Mouse (Mus musculus) hindbrain, embryonic 11.5 days (tissue): ENCODE data around the gene Dip2b. TPM values are rescaled to one million over a fixed set of nuclear protein-coding genes. Genes with fewer than 3 reads are reported as not detected.

Experiments
- ATAC-seq: fragments of 200-750 bp; cut with Nextera tagmentation; 2 replicates; pipeline ENCODE4 v1.8.0; 2017; ENCODE audit warnings: mild to moderate bottlenecking, moderate TSS enrichment, moderate library complexity; ENCODE audit not compliant: low FRiP score
- DNase-seq: peaks from one replicate; pipeline ENCODE4 v3.0.0-alpha.2; 2015; ENCODE audit warnings: low spot score
- H3K27ac ChIP-seq: fragments of 300-500 bp; sonication (generic); 2 replicates; pipeline ENCODE4 v1.5.1; 2014; ENCODE audit warnings: mild to moderate bottlenecking, low read depth, low read length
- H3K27me3 ChIP-seq: fragments of 300-500 bp; sonication (generic); 2 replicates; pipeline ENCODE4 v1.6.1; 2014; ENCODE audit warnings: mild to moderate bottlenecking, low read length, moderate library complexity, mixed read lengths; ENCODE audit not compliant: control insufficient read depth, insufficient read depth
- H3K36me3 ChIP-seq: fragments of 300-500 bp; sonication (generic); 2 replicates; pipeline ENCODE4 v1.6.1; 2014; ENCODE audit warnings: mild to moderate bottlenecking, low read length, moderate library complexity, mixed read lengths; ENCODE audit not compliant: control insufficient read depth, insufficient read depth
- H3K4me1 ChIP-seq: fragments of 300-500 bp; sonication (generic); replicated peaks from 2 replicates; pipeline ENCODE4 v1.6.1; 2014; ENCODE audit warnings: low read length, mixed read lengths; ENCODE audit not compliant: control insufficient read depth, insufficient read depth
- H3K4me2 ChIP-seq: fragments of 300-500 bp; sonication (generic); replicated peaks from 2 replicates; pipeline ENCODE4 v1.6.1; 2014; ENCODE audit warnings: mild to moderate bottlenecking, low read depth, low read length
- H3K4me3 ChIP-seq: fragments of 300-500 bp; sonication (generic); 2 replicates; pipeline ENCODE4 v1.5.1; 2014; ENCODE audit warnings: low read depth, low read length
- H3K9ac ChIP-seq: fragments of 300-500 bp; sonication (generic); 2 replicates; pipeline ENCODE4 v1.6.1; 2014; ENCODE audit warnings: low read depth, low read length
- H3K9me3 ChIP-seq: fragments of 300-500 bp; sonication (generic); 2 replicates; pipeline ENCODE4 v1.6.1; 2016; ENCODE audit warnings: low read length; ENCODE audit not compliant: control insufficient read depth
- WGBS: fragments of 180-500 bp; shearing (Covaris S2); extraction: QIAGEN DNeasy Blood & Tissue Kit; methylation state at CpG from one replicate; pipeline ENCODE4 v1.1.7; 2014; 5-methylcytosine and 5-hydroxymethylcytosine counted together
- polyA plus RNA-seq: library from polyadenylated mRNA; unstranded; fragments of >200 nt; fragmentation: Nextera tagmentation; extraction: Ambion mirVana; gene quantifications from 2 replicates; pipeline ENCODE4 v1.2.1, GENCODE M21; 2014

Dip2b gene
- polyA plus RNA-seq, 1 experiment from 2014 or later: 29.6 TPM

DNA sequence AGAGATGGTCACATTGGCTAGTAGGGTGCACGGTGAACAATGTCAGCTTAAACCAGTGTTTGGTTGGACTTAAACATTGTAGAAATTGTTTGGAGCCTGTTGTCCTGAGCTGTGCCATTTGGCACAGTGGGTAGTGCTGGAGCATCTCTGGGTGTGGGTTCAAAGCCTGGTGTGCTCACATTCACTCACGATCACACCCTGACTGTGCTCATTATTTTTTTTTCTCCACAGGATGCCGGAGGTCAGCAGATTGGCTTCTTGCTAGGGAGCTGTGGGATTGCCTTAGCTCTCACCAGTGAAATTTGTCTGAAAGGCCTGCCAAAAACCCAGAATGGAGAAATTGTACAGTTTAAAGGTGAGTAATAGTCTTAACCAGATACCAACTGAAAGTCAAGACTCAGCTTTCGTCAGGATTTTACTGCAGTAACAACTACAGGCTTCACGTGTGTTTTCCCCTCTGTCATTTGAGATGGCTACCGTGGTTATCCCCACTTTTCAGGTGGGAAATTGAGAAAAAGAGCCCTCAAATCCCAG is 123.3 kb downstream of the Dip2b start:
- no peak for ATAC-seq
- Histone ChIP-seq H3K4me1 (no peaks in the 10 kb centered on the region), H3K4me2 (no peak overlapping the region), H3K9me3 (no peaks in the 10 kb centered on the region), H3K36me3 (peaks cover 2% of the 10 kb centered on the region), H3K27ac (no peak overlapping the region), H3K27me3 (no peaks in the 10 kb centered on the region), H3K9ac (no peak overlapping the region), H3K4me3 (no peak overlapping the region)
- 82% methylated on average over 6 of the region's 6 CpGs for WGBS
- DNase-seq: no peak

- Histone ChIP-seq H3K4me1 (no peaks in the 10 kb centered on the region), H3K27me3 (no peaks in the 10 kb centered on the region), H3K9me3 (no peaks in the 10 kb centered on the region), H3K4me2 (no peak overlapping the region), H3K27ac (no peak overlapping the region), H3K9ac (no peak overlapping the region), H3K36me3 (peaks cover 2% of the 10 kb centered on the region), H3K4me3 (no peak overlapping the region)
- DNase-seq (no peak), ATAC-seq (no peak)
- 72% methylated on average over 3 of the region's 3 CpGs for WGBS
Observed at GRCm38 (mm10) chr15:100163381-100164051, 125.1 kb downstream of the Dip2b start.

GRCm38 (mm10) chr15:100166464-100166863 is 128.0 kb downstream of the Dip2b start:
- DNase-seq: no peak

GRCm38 (mm10) chr15:100167791-100168190 is 129.3 kb downstream of the Dip2b start:
- WGBS: 88% methylated on average over 6 of the region's 6 CpGs
- Histone ChIP-seq H3K9me3 (no peaks in the 10 kb centered on the region), H3K4me2 (no peak overlapping the region), H3K36me3 (peaks cover 6% of the 10 kb centered on the region), H3K4me1 (no peaks in the 10 kb centered on the region), H3K27ac (no peak overlapping the region), H3K9ac (no peak overlapping the region), H3K27me3 (no peaks in the 10 kb centered on the region), H3K4me3 (no peak overlapping the region)
- ATAC-seq (no peak), DNase-seq (no peak)

More at GRCm38 (mm10) chr15:100166464-100166863, 128.0 kb downstream of the Dip2b start:
- Histone ChIP-seq H3K36me3 (peaks cover 6% of the 10 kb centered on the region), H3K9me3 (no peaks in the 10 kb centered on the region), H3K27ac (no peak overlapping the region), H3K4me1 (no peaks in the 10 kb centered on the region), H3K9ac (no peak overlapping the region), H3K4me2 (no peak overlapping the region), H3K4me3 (no peak overlapping the region), H3K27me3 (no peaks in the 10 kb centered on the region)
- no peak for ATAC-seq
- WGBS: 88% methylated on average over 3 of the region's 3 CpGs

DNA sequence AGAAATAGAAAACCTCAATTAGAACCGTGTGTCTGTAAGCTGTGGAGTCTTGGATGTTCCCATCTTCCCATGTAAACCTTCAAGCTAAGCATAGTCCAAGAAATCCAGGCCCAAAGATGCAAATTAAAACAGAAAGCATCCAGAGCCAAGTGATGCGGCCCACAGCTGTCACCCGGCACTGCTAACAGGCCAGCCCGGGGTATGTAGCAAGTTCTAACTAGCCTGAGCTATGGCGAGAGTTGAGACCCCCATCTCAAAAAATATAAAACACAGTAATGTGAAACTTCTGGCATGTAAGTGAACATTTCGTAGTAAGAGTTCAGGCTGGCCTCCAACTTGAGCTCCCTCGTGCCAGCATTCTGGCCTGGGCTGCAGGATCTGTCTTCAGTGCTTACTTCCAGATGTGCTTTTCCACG is 129.7 kb downstream of the Dip2b start:
- 91% methylated on average over 8 of the region's 8 CpGs for WGBS
- H3K4me3 ChIP-seq: no peak overlapping the region
- H3K9ac ChIP-seq: no peak overlapping the region
- H3K9me3 ChIP-seq: no peaks in the 10 kb centered on the region
- no peaks in the 10 kb centered on the region for H3K27me3 ChIP-seq
- DNase-seq (no peak), ATAC-seq (no peak)
- H3K27ac ChIP-seq: no peak overlapping the region
- no peak overlapping the region for H3K4me2 ChIP-seq
- peaks cover 11% of the 10 kb centered on the region for H3K36me3 ChIP-seq
- H3K4me1 ChIP-seq: no peaks in the 10 kb centered on the region

DNA sequence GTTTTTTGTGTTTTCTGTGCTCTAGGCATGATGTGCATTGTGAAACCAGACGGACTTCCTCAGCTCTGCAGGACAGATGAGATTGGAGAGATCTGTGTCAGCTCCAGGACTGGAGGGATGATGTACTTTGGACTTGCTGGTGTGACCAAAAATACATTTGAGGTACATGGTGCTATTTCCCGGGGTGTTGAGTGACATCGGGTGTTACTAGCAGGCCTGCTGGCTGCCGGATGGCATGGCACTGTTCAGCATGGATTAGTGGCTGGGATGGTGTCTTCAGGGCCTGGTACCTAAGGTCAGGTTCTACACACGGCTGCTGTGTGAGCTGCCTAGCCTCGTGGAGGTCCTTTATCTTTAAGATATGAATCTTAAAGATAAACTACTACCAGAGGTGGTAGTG is 136.7 kb downstream of the Dip2b start:
- H3K4me1 ChIP-seq: no peaks in the 10 kb centered on the region
- no peak for ATAC-seq

DNA sequence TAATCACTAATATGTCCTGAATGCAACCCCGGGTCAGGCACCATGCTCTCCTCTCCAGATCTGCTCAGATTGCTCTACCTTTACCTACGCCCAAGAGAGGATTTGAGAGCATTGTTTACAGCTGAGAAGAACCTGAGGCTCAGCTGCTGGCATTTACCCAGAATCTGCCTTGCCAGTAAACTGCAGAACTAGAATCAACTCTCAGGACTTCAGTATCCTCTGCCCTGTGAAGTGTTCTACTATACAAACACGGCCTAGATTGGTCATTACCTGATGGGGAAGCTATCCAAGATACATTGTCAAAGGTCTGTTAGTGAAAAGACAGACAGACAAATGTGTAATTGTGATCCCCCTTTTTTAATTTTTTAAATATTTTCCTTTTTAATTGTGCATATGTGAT is 138.7 kb downstream of the Dip2b start:
- no peaks in the 10 kb centered on the region for H3K9me3 ChIP-seq
- no peak overlapping the region for H3K27ac ChIP-seq
- H3K27me3 ChIP-seq: no peaks in the 10 kb centered on the region
- DNase-seq (no peak), ATAC-seq (no peak)
- 96% methylated on average over 3 of the region's 3 CpGs for WGBS
- H3K9ac ChIP-seq: no peak overlapping the region
- H3K4me1 ChIP-seq: no peaks in the 10 kb centered on the region
- no peak overlapping the region for H3K4me2 ChIP-seq
- H3K4me3 ChIP-seq: no peak overlapping the region
- H3K36me3 ChIP-seq: peaks cover 5% of the 10 kb centered on the region; the same call in 1 of the 2 replicates

More for the DNA sequence above, 136.7 kb downstream of the Dip2b start:
- DNase-seq: no peak
- H3K9ac ChIP-seq: no peak overlapping the region
- H3K36me3 ChIP-seq: peaks cover 5% of the 10 kb centered on the region; the same call in 1 of the 2 replicates
- no peak overlapping the region for H3K4me3 ChIP-seq
- no peak overlapping the region for H3K4me2 ChIP-seq
- H3K9me3 ChIP-seq: no peaks in the 10 kb centered on the region
- 92% methylated on average over 6 of the region's 6 CpGs for WGBS
- H3K27ac ChIP-seq: no peak overlapping the region
- H3K27me3 ChIP-seq: no peaks in the 10 kb centered on the region

DNA sequence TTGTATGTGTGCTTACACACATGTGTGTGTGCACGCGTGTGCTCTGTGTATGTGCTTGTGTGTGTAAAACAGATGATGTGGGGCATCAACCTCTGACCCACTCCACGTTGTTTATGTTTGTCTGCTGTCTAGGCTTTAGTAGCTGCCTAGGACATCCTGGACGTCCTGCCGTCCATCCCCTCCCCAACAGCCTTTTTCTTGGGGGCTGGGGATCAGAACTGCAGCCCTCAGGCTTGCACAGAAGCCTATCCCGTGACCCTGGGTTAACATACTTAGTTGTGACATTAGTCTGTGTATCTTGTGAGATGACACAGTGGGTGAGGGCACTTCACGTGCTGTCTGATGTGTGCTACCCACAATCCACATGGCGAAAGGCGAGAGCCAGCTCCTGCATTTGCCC is 139.1 kb downstream of the Dip2b start:
- no peak for ATAC-seq
- Histone ChIP-seq H3K9me3 (no peaks in the 10 kb centered on the region), H3K4me3 (no peak overlapping the region), H3K4me2 (no peak overlapping the region), H3K27me3 (no peaks in the 10 kb centered on the region), H3K27ac (no peak overlapping the region), H3K36me3 (peaks cover 8% of the 10 kb centered on the region; the same call in 1 of the 2 replicates), H3K9ac (no peak overlapping the region), H3K4me1 (no peaks in the 10 kb centered on the region)
- no peak for DNase-seq
- WGBS: 87% methylated on average over 9 of the region's 9 CpGs

DNA sequence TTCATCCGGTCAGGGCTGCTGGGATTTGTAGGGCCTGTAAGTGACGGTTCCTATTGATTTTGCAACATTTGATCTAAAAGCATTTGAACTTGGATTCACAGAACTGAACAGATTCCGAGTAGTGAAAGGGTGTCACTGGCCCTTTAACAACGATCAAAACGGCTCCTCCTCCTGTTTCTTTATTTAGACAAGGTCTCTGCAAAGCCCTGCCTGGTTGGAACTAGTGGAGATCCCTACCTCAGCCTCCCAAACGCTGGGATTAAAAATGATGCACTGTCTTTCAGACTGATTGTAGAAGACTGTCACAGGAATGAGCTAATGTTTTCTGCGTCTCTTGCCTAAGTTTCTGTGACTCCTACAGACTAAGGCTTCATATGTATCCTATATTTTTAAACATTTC is 140.0 kb downstream of the Dip2b start:
- H3K27me3 ChIP-seq: no peaks in the 10 kb centered on the region
- no peaks in the 10 kb centered on the region for H3K9me3 ChIP-seq
- no peak overlapping the region for H3K4me3 ChIP-seq
- DNase-seq (no peak), ATAC-seq (no peak)
- peaks cover 5% of the 10 kb centered on the region; the same call in 1 of the 2 replicates for H3K36me3 ChIP-seq
- no peak overlapping the region for H3K4me2 ChIP-seq
- H3K4me1 ChIP-seq: no peaks in the 10 kb centered on the region
- no peak overlapping the region for H3K27ac ChIP-seq
- H3K9ac ChIP-seq: no peak overlapping the region
- 84% methylated on average over 7 of the region's 7 CpGs for WGBS
